Mouse (Mus musculus): ENCODE data around the gene Zc3h13.

Zc3h13 gene

DNA sequence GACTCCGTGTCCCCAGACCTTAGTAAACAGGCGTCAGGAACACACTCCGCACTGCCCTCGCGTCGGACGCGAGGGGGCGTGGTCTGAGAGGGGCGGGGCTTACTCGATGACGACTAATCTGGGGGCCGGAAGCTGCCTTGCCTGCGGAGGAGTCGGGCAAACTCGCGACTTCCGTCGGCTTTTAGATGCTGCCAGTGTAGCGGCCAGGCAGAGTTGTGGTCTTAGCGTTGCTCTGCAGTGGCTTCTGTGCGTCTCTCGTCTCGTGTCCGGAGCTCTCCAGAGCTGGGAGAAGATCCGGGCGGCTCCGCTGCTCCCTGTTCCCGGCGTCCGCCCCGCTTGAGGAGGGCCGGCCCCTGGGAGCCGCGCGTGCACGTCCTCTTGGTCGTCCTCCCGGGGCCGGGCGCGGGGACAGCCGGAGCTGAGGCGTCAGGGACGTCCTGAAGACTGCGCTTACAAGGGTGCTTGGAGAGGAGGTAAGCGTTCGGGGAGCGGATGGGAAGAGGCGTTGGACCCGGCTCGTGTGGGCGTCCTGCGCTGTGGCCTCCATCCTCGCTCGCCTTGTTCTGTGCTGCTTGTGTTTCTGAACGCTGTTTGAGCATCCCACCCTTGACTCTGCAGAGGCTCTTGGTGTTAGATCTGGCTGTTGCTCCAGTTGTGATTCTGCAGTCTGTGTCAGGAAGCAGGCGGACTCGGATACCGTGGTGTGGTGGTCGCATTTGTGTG, at the start of gene Zc3h13:
Zc3h13 (plus strand) TSS at position 181 of the 723 bp plus-strand sequence.
- peak; percentile 94 to 96 for DNase-seq

DNA sequence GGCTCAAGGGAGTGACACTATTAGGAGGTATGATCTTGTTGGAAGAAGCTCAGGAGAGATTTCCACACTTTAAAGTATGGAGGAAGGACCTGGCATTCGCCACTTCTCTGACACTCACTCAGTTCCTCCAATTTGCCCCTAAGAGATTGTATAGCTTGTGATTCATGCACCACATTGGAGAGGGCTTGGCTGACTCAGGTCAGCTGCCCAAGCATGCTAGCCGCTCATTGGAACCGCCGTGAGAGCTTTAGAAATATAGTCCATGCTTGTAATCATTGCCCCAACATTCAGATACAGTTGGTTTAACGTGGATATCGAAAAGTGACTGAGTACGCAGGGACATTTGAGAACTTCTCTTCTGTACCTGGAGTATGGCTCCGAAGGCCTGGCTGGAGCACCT, 48.6 kb upstream of the Zc3h13 start:
- no peak for DNase-seq

GRCm38 (mm10) chr14:75235955-75236635, 48.1 kb upstream of the Zc3h13 start:
- DNase-seq: no peak

DNA sequence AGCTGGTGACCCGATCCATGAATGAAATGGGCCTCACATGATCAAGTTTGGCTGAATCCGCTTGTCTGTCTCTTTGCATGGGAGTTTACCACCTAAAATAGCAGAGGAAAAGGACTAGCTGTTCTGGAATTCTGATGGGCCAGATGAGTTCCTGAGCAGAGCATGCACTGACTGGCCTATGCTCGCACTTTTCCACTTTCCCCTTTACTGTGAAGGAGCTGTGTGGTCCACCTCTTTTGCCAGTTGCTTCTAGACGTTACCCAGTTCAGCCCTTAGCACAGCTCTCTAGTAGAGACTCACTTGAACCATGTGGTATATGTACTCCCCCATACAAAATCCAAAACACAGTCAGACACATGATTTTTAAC, 47.6 kb upstream of the Zc3h13 start:
- DNase-seq: no peak

DNA sequence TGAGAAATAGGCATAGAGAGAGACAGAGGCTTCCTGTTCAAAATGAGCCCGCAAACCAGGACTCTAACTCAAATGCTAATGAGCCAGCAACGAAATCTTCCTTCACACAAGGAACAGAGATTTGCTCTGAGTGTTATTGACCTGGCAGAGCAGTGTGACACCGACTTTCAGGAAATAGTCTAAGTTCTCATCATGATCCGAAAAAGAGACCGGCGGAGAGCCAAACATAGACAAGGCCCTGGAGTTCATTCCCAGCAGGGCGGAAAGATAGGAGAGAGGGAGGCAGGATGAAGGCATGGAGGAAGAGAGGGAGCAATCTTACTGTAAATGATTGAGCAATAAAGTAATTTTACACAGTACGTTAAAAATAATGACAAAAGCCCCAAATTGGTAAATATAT, 47.1 kb upstream of the Zc3h13 start:
- DNase-seq: no peak

DNA sequence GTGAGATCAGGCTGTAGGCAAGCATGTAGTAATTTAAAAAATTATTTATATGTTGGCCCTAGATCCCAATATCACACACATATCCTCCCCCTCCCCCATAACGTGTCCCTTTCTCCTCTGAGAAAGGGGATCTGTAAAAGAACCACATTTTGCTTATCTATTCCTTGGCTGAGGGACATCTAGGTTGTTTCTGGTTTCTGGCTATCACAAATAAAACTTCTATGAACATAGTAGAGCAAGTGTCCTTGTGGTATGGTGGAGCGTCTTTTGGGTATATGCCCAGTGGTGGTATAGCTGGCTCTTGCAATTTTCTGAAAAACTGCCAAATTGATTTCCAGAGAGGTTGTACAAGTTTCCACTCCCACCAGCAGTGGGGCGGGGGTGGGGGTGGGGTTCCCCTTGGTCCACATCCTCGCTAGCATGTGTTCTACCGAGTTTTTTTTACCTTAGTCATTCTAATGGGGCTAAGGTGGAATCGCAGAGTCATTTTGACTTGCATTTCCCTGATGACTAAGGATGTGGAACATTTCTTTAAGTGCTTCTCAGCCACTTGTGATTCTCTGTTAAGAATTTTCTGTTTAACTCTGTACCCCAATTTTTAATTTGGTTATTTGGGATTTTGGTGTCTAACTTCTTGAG, 46.0 kb upstream of the Zc3h13 start:
- DNase-seq: no peak

DNA sequence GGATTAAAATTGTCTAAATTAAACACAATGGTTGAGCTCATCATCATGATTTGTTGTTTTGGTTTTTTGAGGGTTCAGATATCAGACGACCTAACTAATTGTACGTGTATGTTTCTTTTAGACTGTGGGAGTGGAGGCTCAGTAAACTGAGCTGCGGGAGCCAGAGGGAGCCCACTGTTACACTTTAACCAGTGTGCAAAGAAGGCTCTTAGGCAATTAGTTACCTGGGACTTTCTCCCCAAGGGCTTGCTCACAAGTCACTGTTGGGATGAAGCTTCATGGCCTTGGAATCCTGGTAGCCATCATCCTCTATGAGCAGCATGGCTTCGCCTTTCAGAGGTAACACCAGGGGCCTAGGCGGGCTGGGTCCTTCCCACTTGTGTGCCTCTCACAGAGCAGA, 42.1 kb upstream of the Zc3h13 start, which contains the start of gene Cpb2:
Cpb2 (plus strand) TSS at position 201 of the 400 bp plus-strand sequence.
- no peak for DNase-seq

GRCm38 (mm10) chr14:75246024-75247000, 37.9 kb upstream of the Zc3h13 start:
- no peak for DNase-seq

DNA sequence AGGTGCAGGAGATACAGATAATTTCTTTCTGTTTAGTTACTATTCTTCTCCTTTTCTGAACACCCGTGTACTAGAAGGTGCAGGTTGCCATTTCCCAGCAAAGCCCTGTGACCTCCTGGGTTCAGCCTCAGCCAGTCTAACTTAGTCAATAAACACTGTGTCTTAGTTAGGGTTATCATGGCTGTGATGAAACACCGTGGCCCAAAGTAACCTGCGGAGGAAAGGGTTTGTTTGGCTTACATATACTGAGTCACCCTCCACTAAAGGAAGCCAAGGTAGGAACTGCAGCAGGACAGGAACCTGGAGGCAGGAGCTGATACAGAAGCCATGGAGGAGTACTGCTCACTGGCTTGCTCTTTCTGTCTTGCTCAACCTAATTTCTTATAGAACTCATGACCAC, 33.7 kb upstream of the Zc3h13 start:
- no peak for DNase-seq

DNA sequence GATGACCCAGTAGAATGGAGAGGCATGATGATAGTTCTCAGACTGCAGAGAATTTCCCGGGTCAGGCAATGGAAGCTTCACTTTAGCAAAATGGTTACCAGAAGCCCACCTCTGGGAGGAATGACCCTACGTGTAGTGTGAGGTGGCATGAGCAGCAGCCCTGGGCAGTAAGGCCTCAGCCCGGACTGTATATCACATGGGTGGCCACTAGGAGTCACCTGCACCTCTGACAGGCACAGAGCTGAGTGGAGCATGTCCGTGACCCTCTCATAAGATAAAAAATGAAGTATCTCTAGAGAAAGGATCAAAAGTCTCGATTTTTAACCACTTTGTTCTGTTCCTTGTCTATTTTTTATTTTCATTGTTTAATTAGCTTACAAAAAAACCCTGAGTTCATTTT, 27.7 kb upstream of the Zc3h13 start:
- DNase-seq: peak in 1 of 2 experiments; percentile 3

- no peak for DNase-seq
Measured at GRCm38 (mm10) chr14:75269531-75269930, 14.6 kb upstream of the Zc3h13 start.

DNA sequence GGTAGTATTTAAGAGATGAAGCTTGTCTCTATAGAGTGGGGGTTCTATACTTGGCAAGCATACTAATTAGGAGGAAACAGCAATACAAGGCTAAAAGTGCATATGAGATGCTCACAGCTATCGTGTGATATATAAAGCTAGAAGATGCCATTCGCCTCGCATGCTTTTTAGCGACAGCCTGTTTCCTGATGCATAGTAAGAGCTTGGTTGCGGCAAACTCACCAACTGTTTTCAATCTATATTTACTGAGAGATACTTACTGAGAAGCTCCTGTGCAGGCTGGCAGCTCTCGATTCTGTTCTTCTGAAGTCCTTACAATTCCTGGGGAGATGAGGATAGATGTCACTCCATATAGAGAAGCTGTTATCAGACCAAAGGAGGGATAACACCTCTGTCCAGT, 4.5 kb upstream of the Zc3h13 start:
- no peak for DNase-seq

DNA sequence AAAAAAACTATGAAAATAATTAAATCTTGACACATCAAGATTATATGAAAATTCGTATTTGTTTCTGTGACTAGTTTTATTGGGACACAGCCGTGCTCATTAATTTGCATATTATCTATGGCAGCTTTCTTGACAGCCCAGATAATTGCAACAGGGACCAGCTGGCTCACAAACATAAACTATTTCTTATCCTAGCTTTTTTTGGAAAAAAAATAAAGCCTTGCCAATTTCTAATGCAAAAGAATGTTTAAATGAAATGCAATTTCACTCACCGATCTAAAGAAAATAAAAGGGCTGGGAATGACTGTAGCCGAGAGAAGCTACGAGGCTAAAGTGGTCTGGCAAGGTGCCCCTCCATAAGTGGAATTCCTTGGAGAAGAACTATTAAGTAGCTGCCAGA, 3.8 kb upstream of the Zc3h13 start:
- no peak for DNase-seq

DNA sequence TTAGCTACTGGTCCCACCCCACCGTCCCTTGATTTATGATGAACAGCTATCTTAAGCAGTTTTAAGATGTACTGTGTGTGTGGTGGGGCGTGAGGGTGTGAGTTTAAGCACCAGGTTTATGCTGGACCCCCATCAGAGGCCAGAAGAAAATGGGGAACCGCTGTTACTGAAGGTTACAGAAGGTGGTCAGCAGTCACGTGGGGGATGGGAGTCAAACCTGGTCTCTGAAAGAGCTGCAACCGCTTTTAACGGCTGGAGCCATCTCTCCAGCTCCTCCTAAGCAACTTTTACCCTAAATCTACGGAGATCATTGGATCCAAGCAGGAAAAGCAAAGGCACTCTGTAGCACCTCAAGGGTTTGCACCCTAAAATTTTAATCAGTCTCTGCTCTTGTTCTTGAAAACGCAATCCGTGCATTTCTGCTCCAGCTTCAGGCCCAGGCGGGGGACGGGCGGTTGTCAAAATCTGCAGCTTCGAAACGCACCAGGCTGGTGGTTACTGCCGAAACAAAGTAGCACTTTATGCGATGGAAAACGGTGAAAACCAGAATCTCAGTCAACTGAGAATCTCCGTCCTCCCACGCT, 472 bp upstream of the Zc3h13 start:
- peak in 1 of 2 experiments; percentile 5 for DNase-seq

DNA sequence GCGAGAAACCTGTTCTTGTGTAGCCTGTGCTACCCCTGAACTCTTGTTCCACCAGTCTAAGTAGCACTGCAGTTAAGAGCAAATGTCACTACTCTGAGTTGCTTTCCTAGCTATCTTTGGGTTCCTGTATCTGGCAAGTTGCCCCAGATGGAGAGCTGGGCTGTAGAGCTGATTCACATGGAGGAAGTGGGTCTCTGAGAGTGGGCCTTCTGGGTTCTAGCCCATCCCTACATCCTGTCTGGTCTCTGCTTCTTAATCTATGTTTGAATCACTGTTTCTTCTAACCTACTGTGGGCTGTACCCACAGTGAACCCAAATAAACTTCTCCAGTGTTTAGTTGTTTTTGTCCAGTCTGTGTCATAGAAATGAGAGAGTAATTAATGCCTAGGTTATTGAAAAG, 16.9 kb downstream of the Zc3h13 start:
- DNase-seq: no peak

DNA sequence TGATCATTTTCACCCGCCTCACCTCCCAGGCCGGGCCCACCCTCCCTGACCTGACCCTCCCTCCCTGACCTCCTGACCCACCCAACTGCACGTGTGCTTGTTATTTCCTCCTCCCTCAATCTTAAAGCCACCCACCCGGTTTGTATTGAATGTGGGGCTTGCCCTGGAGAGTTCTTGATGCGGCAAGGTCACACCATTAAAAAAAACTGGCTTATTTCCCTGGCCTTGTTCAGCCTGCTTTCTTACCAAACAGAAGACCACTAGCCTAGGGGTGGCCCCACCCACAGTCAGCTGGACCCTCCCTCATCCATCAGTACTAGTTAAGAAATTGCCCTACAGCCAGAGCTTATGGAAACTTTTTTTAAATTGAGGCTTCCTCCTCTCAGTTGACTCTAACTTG, 19.6 kb downstream of the Zc3h13 start:
- no peak for DNase-seq

DNA sequence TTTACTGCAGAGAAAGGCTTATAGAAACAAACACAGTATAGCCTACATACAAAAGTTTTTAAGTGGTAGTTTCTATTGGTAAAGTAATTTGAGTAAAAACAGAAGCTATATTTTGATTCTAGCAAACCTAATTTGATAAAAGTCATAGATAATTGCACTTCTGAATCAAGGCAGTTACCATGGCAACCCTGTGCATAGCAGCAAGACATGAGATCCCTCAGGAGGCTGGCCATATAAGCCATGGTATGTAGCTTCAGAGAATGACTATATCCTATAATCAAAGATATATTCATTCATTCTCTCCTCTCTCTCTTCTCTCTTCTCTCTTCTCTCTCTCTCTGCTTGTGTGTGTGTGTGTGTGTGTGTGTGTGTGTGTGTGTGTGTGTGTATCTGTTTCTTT, 23.7 kb downstream of the Zc3h13 start:
- DNase-seq: no peak

GRCm38 (mm10) chr14:75309336-75309992, 25.3 kb downstream of the Zc3h13 start:
- DNase-seq: no peak

DNA sequence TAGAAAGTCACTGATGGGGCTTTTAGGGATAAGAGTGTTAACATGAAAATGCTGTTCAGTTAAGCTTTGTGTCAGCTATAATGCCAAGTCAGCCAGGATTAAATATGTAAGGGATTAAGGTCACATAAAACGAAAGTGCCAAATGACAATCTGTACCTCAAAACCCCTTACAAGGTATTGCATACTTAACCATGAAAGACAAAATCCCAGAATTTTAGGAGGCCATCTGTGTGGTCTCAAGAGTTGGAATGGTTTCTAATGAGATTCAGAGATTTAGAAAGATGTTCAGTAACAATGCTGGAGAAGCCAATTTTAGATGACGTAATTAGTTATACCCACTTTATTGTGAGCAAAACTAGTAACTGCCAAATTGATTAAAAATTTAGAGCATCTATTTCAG, 30.3 kb downstream of the Zc3h13 start:
- DNase-seq: no peak

- no peak for DNase-seq
Measured at GRCm38 (mm10) chr14:75318736-75319135, 34.6 kb downstream of the Zc3h13 start.

DNA sequence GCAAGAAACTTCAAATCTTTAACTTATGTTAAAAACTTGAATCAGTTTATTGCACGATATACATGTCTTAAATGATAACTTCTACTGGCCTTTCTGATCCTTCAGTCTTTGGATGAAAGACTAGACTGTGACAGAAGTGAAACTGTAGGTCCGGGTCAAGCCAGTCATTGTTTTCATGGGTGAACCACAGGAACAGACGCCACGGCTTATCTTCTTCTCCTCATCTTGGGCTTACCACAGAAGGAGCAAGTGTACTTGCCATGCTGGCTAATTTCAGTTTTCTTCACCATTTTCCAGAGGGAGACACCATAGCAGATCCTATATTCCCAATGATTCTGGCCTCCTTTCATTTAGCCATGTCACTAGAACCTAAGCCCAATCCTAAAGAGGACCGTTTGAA, 36.1 kb downstream of the Zc3h13 start:
- no peak for DNase-seq

- DNase-seq: no peak
Measured at GRCm38 (mm10) chr14:75323354-75323753, 39.2 kb downstream of the Zc3h13 start.
